26 mouse cellular contexts compared by ENCODE assay signal in genomic region chr3:46334519-46334918, GRCm38 (mm10).
DNase-seq lines count a peak whose midpoint lies in the region; ATAC-seq and TF ChIP-seq lines count a peak whose summit lies in the region.
"Had no signal": no experiment of that assay in that cellular context is flagged by ENCODE, and none has a peak within 500 bp of the region (broad histone marks: within the 10 kb centered on the region; RNA-seq: fewer than 3 reads in every experiment).

No protein-coding gene starts in this region.

- intact Hi-C loops in left cerebral cortex, adult 2 months (cut with DNase I): loop anchor here (10.0 kb wide), 1 partner anchor 300 kb away; no protein-coding TSS in a partner anchor
- intact Hi-C loops in gastrocnemius, postnatal 14 days (cut with DNase I; ENCODE audit: low total_unique reads): no loop called here

- no peak for DNase-seq in frontal cortex, postnatal 25 days (ENCODE audit: low spot score in 2 of 2)
- DNase-seq in left cerebral cortex, adult 2 months (ENCODE audit: extremely low spot score in 1 of 2, low spot score in 2 of 2): no peak
- DNase-seq in left cerebral cortex, adult 18-20 months (ENCODE audit: low spot score in 2 of 2): no peak
- DNase-seq in gastrocnemius, postnatal 14 days: no peak
- DNase-seq: adrenal gland, adult 8-10 months; adrenal gland, postnatal 14 days; adrenal gland, postnatal 36 days; B cell, adult 2 months; cerebellum, adult 11 months; cerebellum, adult 18-20 months; cerebellum, adult 8-10 months; cerebellum, adult 9-11 months; cerebellum, postnatal 14 days; cerebellum, postnatal 36 days; embryo, embryonic 11 days had no signal

- H3K27ac ChIP-seq in left cerebral cortex, adult 2 months: peak overlapping the region; percentile 69
- H3K27ac ChIP-seq: embryonic facial prominence, embryonic 13.5 days; embryonic facial prominence, embryonic 15.5 days; forebrain, embryonic 10.5 days; forebrain, embryonic 12.5 days had no signal

- ATAC-seq in frontal cortex, adult (ENCODE audit: low TSS enrichment): peak; percentile 91
- ATAC-seq: activated CD4-positive, CD25-positive, alpha-beta regulatory T cell, adult 4 months; CD4-positive, CD25-positive, alpha-beta regulatory T cell, adult 4 months; forebrain, embryonic 14.5 days; forebrain, embryonic 16.5 days; Patski had no signal

- no peak for TF ChIP-seq CTCF in left cerebral cortex, adult 2 months (IDR thresholded peaks at IDR 0.05)

- no peak overlapping the region for H3K4me3 ChIP-seq in left cerebral cortex, adult 2 months
- H3K4me3 ChIP-seq: embryonic facial prominence, embryonic 13.5 days; embryonic facial prominence, embryonic 15.5 days; erythroblast, embryonic 14.5 days; forebrain, embryonic 10.5 days; forebrain, embryonic 12.5 days had no signal
